Mouse (Mus musculus) spleen, adult 2 months (tissue): ENCODE measurements around the gene Smg6.

ENCODE experiments used
- CTCF ChIP-seq: fragments of 200-500 bp; IDR thresholded peaks from 2 replicates; pipeline ENCODE4 v1.5.1; 2011; ENCODE audit warnings: mild to moderate bottlenecking, inconsistent platforms; ENCODE audit not compliant: insufficient read depth, insufficient read length, insufficient replicate concordance; ENCODE audit errors: extremely low read depth
- POLR2A ChIP-seq: fragments of 200-500 bp; IDR thresholded peaks from 2 replicates; pipeline ENCODE4 v1.6.1; 2011; ENCODE audit warnings: low read depth, low read length, inconsistent platforms

DNA sequence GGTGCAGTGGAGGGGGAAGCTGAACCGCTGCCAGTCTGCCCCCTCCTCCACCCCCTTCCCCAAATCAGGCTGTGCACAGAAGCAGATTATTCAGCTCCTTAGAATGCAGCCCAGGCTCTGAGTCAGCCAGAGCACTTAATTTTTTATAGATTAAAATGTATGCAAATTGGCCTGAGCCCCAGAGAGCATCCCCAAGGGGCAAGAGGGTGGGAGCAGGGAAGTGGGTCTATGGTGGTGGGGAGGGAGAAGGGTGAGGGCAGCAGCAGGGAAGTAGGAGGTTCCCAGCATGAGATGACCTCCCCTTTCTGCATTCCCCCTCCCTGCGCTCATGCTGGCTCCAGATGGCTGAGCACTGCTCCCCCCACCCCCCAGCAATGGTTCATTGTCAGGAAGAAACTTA is 259.4 kb downstream of the Smg6 start:
- TF ChIP-seq CTCF = no peak
- TF ChIP-seq POLR2A = no peak
